Mouse (Mus musculus) myocyte (in vitro differentiated cells): ENCODE data around the gene Kank3. TPM values are rescaled to one million over a fixed set of nuclear protein-coding genes. Genes with fewer than 3 reads are reported as not detected.

Experiments
- H3K27me3 ChIP-seq: one replicate; pipeline ENCODE4 v1.6.1; 2011; ENCODE audit not compliant: control insufficient read depth, insufficient read depth, insufficient read length
- H3K36me3 ChIP-seq: one replicate; pipeline ENCODE4 v1.6.1; 2011; ENCODE audit not compliant: control insufficient read depth, insufficient read depth
- H3K4me2 ChIP-seq: one replicate; pipeline ENCODE4 v1.6.1; 2011; ENCODE audit warnings: low read depth, control low read depth
- H3K4me3 ChIP-seq: one replicate; pipeline ENCODE4 v1.5.1; 2011; ENCODE audit warnings: mild to moderate bottlenecking, control low read depth, moderate library complexity
- H3K79me2 ChIP-seq: one replicate; pipeline ENCODE4 v1.6.1; 2011; ENCODE audit not compliant: control insufficient read depth, insufficient read depth
- H3ac ChIP-seq: one replicate; pipeline ENCODE4 v1.6.1; 2011; ENCODE audit not compliant: control insufficient read depth, insufficient read length
- CEBPB ChIP-seq: IDR thresholded peaks from 2 replicates; pipeline ENCODE4 v1.6.1; 2011; ENCODE audit warnings: mild to moderate bottlenecking, moderate library complexity; ENCODE audit not compliant: poor library complexity, insufficient read depth, severe bottlenecking
- E2F4 ChIP-seq: IDR thresholded peaks from one replicate; pipeline ENCODE4 v1.6.1; 2011; ENCODE audit warnings: mild to moderate bottlenecking, control low read depth, moderate library complexity; ENCODE audit not compliant: insufficient read depth
- MAX ChIP-seq: IDR thresholded peaks from one replicate; pipeline ENCODE4 v1.6.1; 2011; ENCODE audit warnings: low read depth, mild to moderate bottlenecking, control low read depth
- MYOD1 ChIP-seq, 3 experiments: IDR thresholded peaks; one replicate each; pipeline ENCODE4 v1.6.1; 2011; ENCODE audit warnings: control low read depth in 2 of 3, low read depth in 2 of 3, mild to moderate bottlenecking in 2 of 3, moderate library complexity in 1 of 3; ENCODE audit not compliant: insufficient read length in 2 of 3, control insufficient read depth in 1 of 3
- MYOG ChIP-seq, 3 experiments: IDR thresholded peaks; one replicate each; pipeline ENCODE4 v1.6.1; 2011; ENCODE audit warnings: control low read depth in 2 of 3, low read depth in 2 of 3, mild to moderate bottlenecking in 2 of 3; ENCODE audit not compliant: insufficient read length in 2 of 3, control insufficient read depth in 1 of 3, insufficient read depth in 1 of 3
- POLR2A ChIP-seq: IDR thresholded peaks from one replicate; pipeline ENCODE4 v1.6.1; 2011; ENCODE audit warnings: low read depth, mild to moderate bottlenecking, control low read depth, moderate library complexity; ENCODE audit not compliant: insufficient read length
- POLR2AphosphoS2 ChIP-seq: IDR thresholded peaks from one replicate; pipeline ENCODE4 v1.6.1; 2011; ENCODE audit warnings: low read depth, control low read depth; ENCODE audit not compliant: insufficient read length
- REST ChIP-seq: IDR thresholded peaks from one replicate; pipeline ENCODE4 v1.6.1; 2011; ENCODE audit warnings: mild to moderate bottlenecking, control low read depth, moderate library complexity; ENCODE audit not compliant: insufficient read depth, insufficient read length
- SRF ChIP-seq: IDR thresholded peaks from one replicate; pipeline ENCODE4 v1.6.1; 2011; ENCODE audit warnings: low read depth; ENCODE audit not compliant: control insufficient read depth, insufficient read length
- TCF12 ChIP-seq: IDR thresholded peaks from one replicate; pipeline ENCODE4 v1.6.1; 2011; ENCODE audit warnings: mild to moderate bottlenecking, control low read depth; ENCODE audit not compliant: poor library complexity, insufficient read depth, severe bottlenecking
- TCF3 ChIP-seq: IDR thresholded peaks from one replicate; pipeline ENCODE4 v1.6.1; 2011; ENCODE audit warnings: low read depth, control low read depth; ENCODE audit not compliant: insufficient read length
- USF1 ChIP-seq: IDR thresholded peaks from one replicate; pipeline ENCODE4 v1.6.1; 2011; ENCODE audit warnings: low read depth, mild to moderate bottlenecking, control low read depth, moderate library complexity
- polyA plus RNA-seq: library from polyadenylated mRNA; unstranded; fragments of >200 nt; fragmentation: generic; extraction: Trizol; gene quantifications from one replicate; pipeline ENCODE4 v1.2.1, GENCODE M21; 2012; ENCODE audit warnings: missing spikeins

The Kank3 gene
- polyA plus RNA-seq, 1 experiment: 8.3 TPM

- TF ChIP-seq SRF (no peak), TCF3 (no peak), MYOD1 (IDR thresholded peaks at IDR 0.05; ENCODE audit: control insufficient read depth in 1 of 3, insufficient read length in 2 of 3, low read depth in 2 of 3) (no peak), POLR2A (no peak), CEBPB (no peak)
- no peaks in the 10 kb centered on the region for H3K27me3 ChIP-seq
- H3ac ChIP-seq: no peak overlapping the region
- no peak overlapping the region for H3K4me2 ChIP-seq
- no peak overlapping the region for H3K4me3 ChIP-seq
- H3K79me2 ChIP-seq: peaks cover 69% of the 10 kb centered on the region
- H3K36me3 ChIP-seq: peaks cover 30% of the 10 kb centered on the region
Observed at GRCm38 (mm10) chr17:33826850-33827249, 16.5 kb downstream of the Kank3 start.

GRCm38 (mm10) chr17:33828892-33829291, 18.6 kb downstream of the Kank3 start:
- peaks cover 57% of the 10 kb centered on the region for H3K79me2 ChIP-seq
- H3K4me2 ChIP-seq: no peak overlapping the region
- H3K27me3 ChIP-seq: no peaks in the 10 kb centered on the region
- no peak for TF ChIP-seq E2F4
- no peak for TF ChIP-seq TCF3
- no peak for TF ChIP-seq REST
- no peak for TF ChIP-seq SRF
- no peak for TF ChIP-seq USF1
- no peak for TF ChIP-seq POLR2A
- TF ChIP-seq TCF12: no peak
- TF ChIP-seq POLR2AphosphoS2: no peak
- no peak for TF ChIP-seq MYOG (IDR thresholded peaks at IDR 0.05; ENCODE audit: control insufficient read depth in 1 of 3, insufficient read depth in 1 of 3, insufficient read length in 2 of 3, low read depth in 2 of 3)
- no peak for TF ChIP-seq MYOD1 (IDR thresholded peaks at IDR 0.05; ENCODE audit: control insufficient read depth in 1 of 3, insufficient read length in 2 of 3, low read depth in 2 of 3)
- H3ac ChIP-seq: no peak overlapping the region
- H3K36me3 ChIP-seq: peaks cover 35% of the 10 kb centered on the region
- H3K4me3 ChIP-seq: no peak overlapping the region

GRCm38 (mm10) chr17:33829561-33829960, 19.2 kb downstream of the Kank3 start:
- Histone ChIP-seq H3K4me3 (no peak overlapping the region), H3K4me2 (no peak overlapping the region), H3K79me2 (peaks cover 50% of the 10 kb centered on the region), H3ac (no peak overlapping the region), H3K27me3 (no peaks in the 10 kb centered on the region), H3K36me3 (peaks cover 35% of the 10 kb centered on the region)
- TF ChIP-seq MAX (no peak), POLR2AphosphoS2 (no peak), TCF3 (no peak), REST (no peak), SRF (no peak), USF1 (no peak)

GRCm38 (mm10) chr17:33842966-33843795, 32.9 kb downstream of the Kank3 start, which contains the start of gene Cd320:
Gene Cd320 (plus strand): TSS chr17:33843091.
- peaks cover 8% of the 10 kb centered on the region for H3K36me3 ChIP-seq
- no peaks in the 10 kb centered on the region for H3K27me3 ChIP-seq
- H3K79me2 ChIP-seq: no peaks in the 10 kb centered on the region
- TF ChIP-seq E2F4: no peak
- TF ChIP-seq SRF: no peak
- TF ChIP-seq POLR2A: peak; percentile 83
- peak; percentile 90 for TF ChIP-seq POLR2AphosphoS2
- TF ChIP-seq MYOG (IDR thresholded peaks at IDR 0.05; ENCODE audit: control insufficient read depth in 1 of 3, insufficient read depth in 1 of 3, insufficient read length in 2 of 3, low read depth in 2 of 3): peak in 1 of 3 experiments; percentile 17
- no peak for TF ChIP-seq REST
- peak within 1 kb of the TSS; percentile 59 for H3K4me3 ChIP-seq
- H3ac ChIP-seq: peak within 1 kb of the TSS; percentile 7
- peak within 1 kb of the TSS; percentile 99 for H3K4me2 ChIP-seq

- Histone ChIP-seq H3K27me3 (no peaks in the 10 kb centered on the region), H3K4me2 (peak overlapping the region; percentile 99), H3K36me3 (peaks cover 7% of the 10 kb centered on the region), H3ac (no peak overlapping the region), H3K79me2 (no peaks in the 10 kb centered on the region), H3K4me3 (peak overlapping the region; percentile 59)
- TF ChIP-seq TCF12 (no peak), POLR2AphosphoS2 (no peak), SRF (no peak), TCF3 (no peak), REST (no peak), CEBPB (no peak), MYOG (IDR thresholded peaks at IDR 0.05; ENCODE audit: control insufficient read depth in 1 of 3, insufficient read depth in 1 of 3, insufficient read length in 2 of 3, low read depth in 2 of 3) (no peak), USF1 (no peak), MAX (no peak), MYOD1 (IDR thresholded peaks at IDR 0.05; ENCODE audit: control insufficient read depth in 1 of 3, insufficient read length in 2 of 3, low read depth in 2 of 3) (no peak), POLR2A (no peak), E2F4 (no peak)
Observed at GRCm38 (mm10) chr17:33844196-33844595, 33.9 kb downstream of the Kank3 start.
